Mouse (Mus musculus): ENCODE results near the gene Hydin.

DNA sequence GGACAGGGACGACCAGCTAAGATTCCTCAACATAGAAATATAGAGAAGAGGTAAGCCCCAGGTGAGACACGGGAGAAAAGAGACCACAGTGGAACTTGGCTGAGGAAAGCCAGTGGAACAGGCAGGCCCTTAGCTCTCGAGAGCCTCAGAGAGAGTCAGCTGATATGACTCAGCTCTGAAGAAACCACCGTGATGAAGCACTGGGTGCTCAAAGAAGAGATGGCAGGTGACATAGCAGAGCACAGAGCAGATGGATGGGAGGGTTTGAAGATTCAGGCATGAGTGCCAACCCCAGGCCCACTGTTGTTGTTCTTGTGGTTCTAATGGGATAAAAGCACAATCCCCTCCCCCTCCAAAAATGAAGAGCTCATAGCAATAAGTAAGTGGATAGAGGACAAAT lies 190.6 kb downstream of the Hydin start:
- TF ChIP-seq CTCF (IDR thresholded peaks at IDR 0.05; ENCODE audit: low read depth): no peak
- TF ChIP-seq EP300 (IDR thresholded peaks at IDR 0.05; ENCODE audit: low read depth): no peak

All from liver, postnatal 0 days (tissue).